Mouse (Mus musculus) heart, postnatal 0 days (tissue): ENCODE results near the gene Hoxb6. TPM values are rescaled to one million over a fixed set of nuclear protein-coding genes. Genes with fewer than 3 reads are reported as not detected.

ENCODE experiments used
- ATAC-seq: fragments of 200-750 bp; cut with Nextera tagmentation; 2 replicates; pipeline ENCODE4 v1.8.0; 2017; ENCODE audit warnings: low read depth, moderate number of reproducible peaks, moderate library complexity; ENCODE audit not compliant: insufficient read depth
- DNase-seq: peaks from one replicate; pipeline ENCODE4 v3.0.0-alpha.2; 2016; ENCODE audit warnings: low spot score
- H3K27ac ChIP-seq: fragments of 300-500 bp; sonication (generic); 2 replicates; pipeline ENCODE4 v1.5.1; 2014; ENCODE audit warnings: low read depth, mild to moderate bottlenecking
- H3K27me3 ChIP-seq: fragments of 300-500 bp; sonication (generic); 2 replicates; pipeline ENCODE4 v1.6.1; 2014; ENCODE audit warnings: low read length, mixed read lengths; ENCODE audit not compliant: control insufficient read depth, insufficient read depth
- H3K36me3 ChIP-seq: fragments of 300-500 bp; sonication (generic); replicated peaks from 2 replicates; pipeline ENCODE4 v1.6.1; 2014; ENCODE audit warnings: low read length, mixed read lengths; ENCODE audit not compliant: control insufficient read depth, insufficient read depth
- H3K4me1 ChIP-seq: fragments of 300-500 bp; sonication (generic); 2 replicates; pipeline ENCODE4 v1.6.1; 2014; ENCODE audit warnings: antibody characterized with exemption; ENCODE audit not compliant: control insufficient read depth, insufficient read depth
- H3K4me2 ChIP-seq: fragments of 300-500 bp; sonication (generic); 2 replicates; pipeline ENCODE4 v1.6.1; 2014; ENCODE audit warnings: low read depth, mild to moderate bottlenecking, low read length, moderate library complexity
- H3K4me3 ChIP-seq: fragments of 300-500 bp; sonication (generic); 2 replicates; pipeline ENCODE4 v1.5.1; 2014; ENCODE audit warnings: low read depth, low read length
- H3K9ac ChIP-seq: fragments of 300-500 bp; sonication (generic); replicated peaks from 2 replicates; pipeline ENCODE4 v1.6.1; 2014; ENCODE audit warnings: low read depth, low read length, mixed read lengths
- H3K9me3 ChIP-seq: fragments of 300-500 bp; sonication (generic); replicated peaks from 2 replicates; pipeline ENCODE4 v1.6.1; 2016; ENCODE audit warnings: low read length; ENCODE audit not compliant: control insufficient read depth
- CTCF ChIP-seq: IDR thresholded peaks from 2 replicates; pipeline ENCODE4 v1.5.1; 2016; ENCODE audit warnings: antibody characterized with exemption, control low read depth, low read depth
- EP300 ChIP-seq: IDR thresholded peaks from 2 replicates; pipeline ENCODE4 v1.6.1; 2016; ENCODE audit warnings: antibody characterized with exemption, low read depth
- WGBS: fragments of 180-500 bp; shearing (Covaris S2); extraction: QIAGEN DNeasy Blood & Tissue Kit; methylation state at CpG from one replicate; pipeline ENCODE4 v1.1.7; 2014; 5-methylcytosine and 5-hydroxymethylcytosine counted together
- polyA plus RNA-seq: library from polyadenylated mRNA; unstranded; fragments of >200 nt; fragmentation: Nextera tagmentation; extraction: Ambion mirVana; gene quantifications from 2 replicates; pipeline ENCODE4 v1.2.1, GENCODE M21; 2015
- total RNA-seq: library from RNA; depleted of rRNA; stranded (reverse); fragments of >200 nt; gene quantifications from 2 replicates; pipeline ENCODE4 v1.2.3, GENCODE M21; 2014; ENCODE audit warnings: low replicate concordance

Hoxb6 gene
- total and polyA plus RNA-seq, 2 experiments from 2014 or later = not detected

DNA sequence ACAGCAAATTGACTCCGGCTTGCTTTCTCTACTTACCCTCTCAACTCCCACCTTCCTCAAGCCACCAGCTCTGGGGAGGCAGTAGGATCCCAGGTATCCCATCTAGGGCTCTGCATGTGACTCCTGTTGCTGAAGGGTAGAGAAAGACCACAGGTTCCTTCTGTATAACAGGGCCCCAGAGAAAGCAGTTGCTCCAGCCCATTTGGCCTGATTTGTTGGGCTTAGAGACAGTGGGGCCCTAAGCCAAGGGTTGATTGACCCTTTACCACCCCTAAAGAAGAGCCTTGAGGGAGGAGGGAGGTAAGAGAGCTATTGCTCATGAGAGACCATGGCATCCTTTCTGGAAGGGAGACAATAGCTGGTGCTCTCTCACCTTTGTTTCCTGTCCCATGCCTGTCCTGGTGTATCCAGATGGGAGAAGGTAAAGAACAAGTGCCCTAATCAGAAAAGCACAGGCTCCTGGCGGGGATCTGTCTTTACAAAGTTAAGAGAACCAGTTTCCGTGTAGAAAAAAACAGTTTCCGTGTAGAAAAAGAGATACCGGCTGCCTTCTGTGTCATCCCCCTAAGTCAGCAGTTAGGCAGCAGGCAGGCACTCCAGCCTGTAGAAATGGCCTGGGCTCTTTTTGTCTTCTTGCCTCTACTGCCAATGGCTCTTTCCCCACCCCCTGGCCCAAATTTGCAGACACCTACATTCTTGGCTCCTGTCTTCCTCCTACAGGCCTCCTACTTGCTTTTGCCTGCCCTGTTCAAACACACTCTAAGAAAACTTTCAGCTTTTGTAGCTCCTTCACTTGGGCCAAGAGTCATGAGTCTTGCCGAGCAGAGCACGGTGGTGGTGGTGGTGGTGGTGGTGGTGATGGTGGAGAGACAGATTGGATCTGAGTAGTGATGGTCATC lies 46.9 kb downstream of the Hoxb6 start:
- Histone ChIP-seq H3K36me3 (no peaks in the 10 kb centered on the region), H3K9ac (no peak overlapping the region), H3K4me1 (no peaks in the 10 kb centered on the region), H3K4me2 (no peak overlapping the region), H3K4me3 (no peak overlapping the region), H3K9me3 (no peaks in the 10 kb centered on the region), H3K27ac (no peak overlapping the region), H3K27me3 (peaks cover 96% of the 10 kb centered on the region)
- ATAC-seq (no peak), DNase-seq (no peak)
- 40% methylated on average over 7 of the region's 7 CpGs for WGBS
- TF ChIP-seq EP300 (no peak), CTCF (no peak)

- WGBS = 3% methylated on average over 35 of the region's 36 CpGs
- H3K27ac ChIP-seq = peak overlapping the region; percentile 20; the same call in 1 of the 2 replicates
- H3K9me3 ChIP-seq = no peaks in the 10 kb centered on the region
- peaks cover 96% of the 10 kb centered on the region for H3K27me3 ChIP-seq
- H3K4me2 ChIP-seq = peak overlapping the region; percentile 55
- ATAC-seq = 0 out of 2 replicates have a peak, but pooled peaks have one; percentile 8
- H3K4me1 ChIP-seq = no peaks in the 10 kb centered on the region
- DNase-seq = no peak
- TF ChIP-seq CTCF (no peak), EP300 (no peak)
- H3K36me3 ChIP-seq = no peaks in the 10 kb centered on the region
- H3K4me3 ChIP-seq = peak overlapping the region; percentile 45
- H3K9ac ChIP-seq = peak overlapping the region; percentile 40; the same call in 1 of the 2 replicates
Measured at GRCm38 (mm10) chr11:96340698-96341365, 48.6 kb downstream of the Hoxb6 start.

DNA sequence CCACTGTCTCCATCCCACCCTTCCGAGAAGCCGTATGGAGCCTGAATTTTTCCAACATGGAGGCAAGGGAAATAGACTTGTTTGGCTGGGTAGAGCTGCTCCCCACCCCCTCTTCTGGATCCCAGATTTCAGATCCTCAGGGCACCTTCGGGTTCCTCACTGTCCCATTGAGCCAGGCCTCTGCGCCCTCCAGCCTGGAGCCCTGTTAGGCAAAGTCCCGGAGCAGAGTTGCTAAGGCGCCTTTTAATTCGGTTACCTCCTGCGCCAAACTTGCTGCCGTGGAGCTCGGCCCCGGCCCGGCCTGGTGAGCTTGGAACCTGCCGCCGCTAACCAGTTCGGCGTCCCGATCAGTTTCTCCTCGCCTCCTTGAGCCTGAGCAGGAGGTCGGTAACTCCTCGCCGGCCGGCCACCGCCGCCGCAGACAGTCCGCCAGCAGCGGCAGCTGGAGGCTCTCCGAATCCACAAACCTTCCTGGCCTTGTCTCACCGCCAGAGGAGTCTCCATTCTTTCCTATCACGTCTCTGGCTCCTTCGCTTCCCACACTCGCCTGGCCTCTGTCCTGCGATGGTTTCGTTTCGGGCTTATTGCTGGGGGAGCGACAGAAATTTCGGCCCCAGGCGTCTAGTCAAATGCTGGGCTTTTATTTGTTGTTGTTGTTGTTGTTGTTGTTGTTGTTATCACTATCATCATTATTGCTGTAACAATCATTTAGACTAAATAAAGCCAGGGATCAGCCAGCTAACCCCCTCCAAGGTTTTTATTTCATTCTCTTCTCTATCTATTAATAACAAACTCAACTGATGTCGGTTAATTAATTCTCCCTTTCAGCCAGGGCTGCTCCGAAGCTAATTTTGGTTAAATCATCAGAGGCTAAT lies 49.7 kb downstream of the Hoxb6 start:
- H3K4me2 ChIP-seq = peak overlapping the region; percentile 55
- H3K27me3 ChIP-seq = peaks cover 96% of the 10 kb centered on the region
- no peak for TF ChIP-seq EP300
- TF ChIP-seq CTCF = no peak
- ATAC-seq = no peak
- WGBS = 2% methylated on average over 40 of the region's 40 CpGs
- no peaks in the 10 kb centered on the region for H3K4me1 ChIP-seq
- no peaks in the 10 kb centered on the region for H3K36me3 ChIP-seq
- DNase-seq = no peak
- H3K9me3 ChIP-seq = no peaks in the 10 kb centered on the region
- no peak overlapping the region; the same call in 1 of the 2 replicates for H3K9ac ChIP-seq
- peak overlapping the region; percentile 54 for H3K27ac ChIP-seq
- peak overlapping the region; percentile 45 for H3K4me3 ChIP-seq

DNA sequence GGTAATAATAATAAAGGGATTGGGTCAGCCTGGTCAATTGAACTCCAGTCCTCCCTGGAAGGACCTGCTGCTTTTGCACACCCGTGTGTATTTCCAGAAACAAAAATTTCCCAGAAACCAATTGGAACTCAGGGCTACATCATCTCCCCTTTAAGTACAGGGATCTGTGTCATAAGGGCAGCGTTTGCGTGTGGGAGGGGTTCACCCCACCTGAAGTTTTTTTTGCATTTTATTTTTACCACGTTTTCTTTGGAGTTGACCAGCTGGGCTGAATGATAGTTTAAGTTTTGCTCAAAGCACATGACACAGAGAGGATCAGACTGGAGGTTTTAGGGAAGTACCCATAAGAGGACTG lies 50.3 kb downstream of the Hoxb6 start:
- H3K4me1 ChIP-seq = no peaks in the 10 kb centered on the region
- peak overlapping the region; percentile 55; the same call in 1 of the 2 replicates for H3K4me2 ChIP-seq
- DNase-seq (no peak), ATAC-seq (no peak)
- TF ChIP-seq CTCF = no peak
- no peak for TF ChIP-seq EP300
- peaks cover 96% of the 10 kb centered on the region for H3K27me3 ChIP-seq
- WGBS = 17% methylated on average over 4 of the region's 4 CpGs
- no peaks in the 10 kb centered on the region for H3K36me3 ChIP-seq
- H3K9me3 ChIP-seq = no peaks in the 10 kb centered on the region
- no peak overlapping the region for H3K27ac ChIP-seq
- no peak overlapping the region for H3K9ac ChIP-seq
- peak overlapping the region; percentile 45; the same call in 1 of the 2 replicates for H3K4me3 ChIP-seq

DNA sequence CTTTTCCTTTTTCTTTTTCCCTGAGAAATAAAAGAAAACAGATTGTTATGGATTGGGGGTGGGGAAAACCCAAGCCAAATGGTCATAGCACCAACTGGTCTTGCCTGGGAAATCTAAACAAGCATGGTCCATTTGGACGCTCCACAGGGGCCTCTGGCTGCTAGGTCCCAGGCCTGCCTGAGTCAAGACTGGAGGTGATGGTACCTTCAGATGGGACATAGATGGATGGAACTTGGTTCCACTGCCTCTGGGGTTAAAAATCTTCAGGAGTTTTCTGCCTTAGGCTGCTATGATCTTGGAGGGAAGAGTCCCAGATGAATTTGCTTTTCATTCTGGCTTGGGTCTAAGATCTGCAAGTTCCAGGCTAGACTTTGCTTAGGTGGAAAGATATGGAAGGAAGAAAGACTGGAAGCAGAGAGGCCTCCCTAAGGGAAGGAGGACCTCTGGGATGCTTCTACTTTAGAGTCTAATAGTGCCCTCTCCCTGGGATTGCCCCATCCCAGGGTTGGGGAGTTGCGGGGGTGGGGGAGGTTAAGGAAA lies 51.0 kb downstream of the Hoxb6 start:
- Histone ChIP-seq H3K4me3 (no peak overlapping the region), H3K36me3 (no peaks in the 10 kb centered on the region), H3K4me1 (no peaks in the 10 kb centered on the region), H3K27ac (no peak overlapping the region), H3K9me3 (no peaks in the 10 kb centered on the region), H3K4me2 (no peak overlapping the region), H3K9ac (no peak overlapping the region), H3K27me3 (peaks cover 96% of the 10 kb centered on the region)
- ATAC-seq = no peak
- TF ChIP-seq EP300 (no peak), CTCF (no peak)
- WGBS = 62% methylated on average over 2 of the region's 2 CpGs
- DNase-seq = no peak
